Mouse (Mus musculus) hindbrain, embryonic 10.5 days (tissue): ENCODE results near the gene Ctnnb1. TPM values are rescaled to one million over a fixed set of nuclear protein-coding genes. Genes with fewer than 3 reads are reported as not detected.

Source experiments
- DNase-seq: peaks from one replicate; pipeline ENCODE4 v3.0.0-alpha.2; 2017; ENCODE audit warnings: low spot score
- H3K27ac ChIP-seq: fragments of 300-500 bp; sonication (generic); 2 replicates; pipeline ENCODE4 v1.5.1; 2016; ENCODE audit warnings: mild to moderate bottlenecking, moderate library complexity
- H3K27me3 ChIP-seq: fragments of 300-500 bp; sonication (generic); 2 replicates; pipeline ENCODE4 v1.6.1; 2016; ENCODE audit warnings: mild to moderate bottlenecking; ENCODE audit not compliant: poor library complexity, insufficient read depth, severe bottlenecking
- H3K36me3 ChIP-seq: fragments of 300-500 bp; sonication (generic); 2 replicates; pipeline ENCODE4 v1.6.1; 2016; ENCODE audit warnings: mild to moderate bottlenecking, moderate library complexity
- H3K4me1 ChIP-seq: fragments of 300-500 bp; sonication (generic); replicated peaks from 2 replicates; pipeline ENCODE4 v1.6.1; 2016; ENCODE audit warnings: mild to moderate bottlenecking
- H3K4me3 ChIP-seq: fragments of 300-500 bp; sonication (generic); 2 replicates; pipeline ENCODE4 v1.5.1; 2016; ENCODE audit warnings: mild to moderate bottlenecking, moderate library complexity
- H3K9me3 ChIP-seq: fragments of 300-500 bp; sonication (generic); 2 replicates; pipeline ENCODE4 v1.6.1; 2016; ENCODE audit warnings: mild to moderate bottlenecking, moderate library complexity
- WGBS: fragments of 180-500 bp; shearing (Covaris S2); methylation state at CpG from one replicate; pipeline ENCODE4 v1.1.7; 2016; 5-methylcytosine and 5-hydroxymethylcytosine counted together
- polyA plus RNA-seq: library from polyadenylated mRNA; unstranded; fragments of >200 nt; fragmentation: Nextera tagmentation; extraction: Ambion mirVana; gene quantifications from 2 replicates; pipeline ENCODE4 v1.2.1, GENCODE M21; 2016

The Ctnnb1 gene
- polyA plus RNA-seq, 1 experiment from 2014 or later, result 496 TPM

- Histone ChIP-seq H3K27me3 (no peaks in the 10 kb centered on the region), H3K4me1 (0 out of 2 replicates have a peak, but pooled peaks cover 6% of the 10 kb centered on the region), H3K36me3 (peaks cover 68% of the 10 kb centered on the region), H3K9me3 (no peaks in the 10 kb centered on the region), H3K4me3 (no peak overlapping the region), H3K27ac (no peak overlapping the region)
- DNase-seq, result no peak
- 97% methylated on average over 12 of the region's 12 CpGs for WGBS
Observed at GRCm38 (mm10) chr9:120950761-120951160, 21.7 kb downstream of the Ctnnb1 start.

- H3K4me1 ChIP-seq, result 0 out of 2 replicates have a peak, but pooled peaks cover 3% of the 10 kb centered on the region
- 90% methylated on average over 3 of the region's 3 CpGs for WGBS
- DNase-seq, result no peak
- no peaks in the 10 kb centered on the region for H3K9me3 ChIP-seq
- H3K27ac ChIP-seq, result no peak overlapping the region
- H3K36me3 ChIP-seq, result peaks cover 79% of the 10 kb centered on the region
- H3K27me3 ChIP-seq, result no peaks in the 10 kb centered on the region
- H3K4me3 ChIP-seq, result no peak overlapping the region
Observed at GRCm38 (mm10) chr9:120951947-120952346, 22.9 kb downstream of the Ctnnb1 start.

GRCm38 (mm10) chr9:120958051-120958450, 29.0 kb downstream of the Ctnnb1 start:
- peaks cover 5% of the 10 kb centered on the region for H3K4me1 ChIP-seq
- no peak for DNase-seq
- H3K4me3 ChIP-seq, result no peak overlapping the region
- no peaks in the 10 kb centered on the region for H3K9me3 ChIP-seq
- peaks cover 100% of the 10 kb centered on the region for H3K36me3 ChIP-seq
- 92% methylated on average over 5 of the region's 5 CpGs for WGBS
- no peak overlapping the region for H3K27ac ChIP-seq
- H3K27me3 ChIP-seq, result no peaks in the 10 kb centered on the region

GRCm38 (mm10) chr9:120958560-120958959, 29.5 kb downstream of the Ctnnb1 start:
- 91% methylated on average over 6 of the region's 6 CpGs for WGBS
- H3K9me3 ChIP-seq, result no peaks in the 10 kb centered on the region
- H3K4me3 ChIP-seq, result no peak overlapping the region
- H3K4me1 ChIP-seq, result peaks cover 6% of the 10 kb centered on the region
- no peaks in the 10 kb centered on the region for H3K27me3 ChIP-seq
- no peak for DNase-seq
- H3K27ac ChIP-seq, result no peak overlapping the region
- H3K36me3 ChIP-seq, result peaks cover 100% of the 10 kb centered on the region

GRCm38 (mm10) chr9:120959225-120959624, 30.2 kb downstream of the Ctnnb1 start:
- peaks cover 100% of the 10 kb centered on the region for H3K36me3 ChIP-seq
- DNase-seq, result no peak
- H3K27me3 ChIP-seq, result no peaks in the 10 kb centered on the region
- H3K4me3 ChIP-seq, result no peak overlapping the region
- H3K4me1 ChIP-seq, result peaks cover 6% of the 10 kb centered on the region
- H3K9me3 ChIP-seq, result no peaks in the 10 kb centered on the region
- H3K27ac ChIP-seq, result no peak overlapping the region
- 85% methylated on average over 4 of the region's 4 CpGs for WGBS

GRCm38 (mm10) chr9:120960611-120961010, 31.6 kb downstream of the Ctnnb1 start:
- Histone ChIP-seq H3K27me3 (no peaks in the 10 kb centered on the region), H3K27ac (no peak overlapping the region), H3K9me3 (no peaks in the 10 kb centered on the region), H3K4me1 (peaks cover 6% of the 10 kb centered on the region), H3K36me3 (peaks cover 100% of the 10 kb centered on the region), H3K4me3 (no peak overlapping the region)
- 82% methylated on average over 4 of the region's 4 CpGs for WGBS
- DNase-seq, result no peak

- WGBS, result 82% methylated on average over 3 of the region's 3 CpGs
- peaks cover 100% of the 10 kb centered on the region for H3K36me3 ChIP-seq
Observed at GRCm38 (mm10) chr9:120961466-120961865, 32.5 kb downstream of the Ctnnb1 start.

GRCm38 (mm10) chr9:120961969-120962700, 33.1 kb downstream of the Ctnnb1 start:
- H3K4me1 ChIP-seq, result peaks cover 6% of the 10 kb centered on the region
- no peak for DNase-seq
- no peak overlapping the region for H3K27ac ChIP-seq
- no peaks in the 10 kb centered on the region for H3K27me3 ChIP-seq
- no peaks in the 10 kb centered on the region for H3K9me3 ChIP-seq
- H3K4me3 ChIP-seq, result no peak overlapping the region
- 89% methylated on average over 3 of the region's 3 CpGs for WGBS
- peaks cover 100% of the 10 kb centered on the region for H3K36me3 ChIP-seq

More at GRCm38 (mm10) chr9:120961466-120961865, 32.5 kb downstream of the Ctnnb1 start:
- H3K27me3 ChIP-seq, result no peaks in the 10 kb centered on the region
- DNase-seq, result no peak
- H3K4me3 ChIP-seq, result no peak overlapping the region
- H3K27ac ChIP-seq, result no peak overlapping the region
- peaks cover 6% of the 10 kb centered on the region for H3K4me1 ChIP-seq
- no peaks in the 10 kb centered on the region for H3K9me3 ChIP-seq

- peaks cover 98% of the 10 kb centered on the region for H3K36me3 ChIP-seq
Observed at GRCm38 (mm10) chr9:120963104-120963503, 34.1 kb downstream of the Ctnnb1 start.

GRCm38 (mm10) chr9:120963720-120964119, 34.7 kb downstream of the Ctnnb1 start:
- WGBS, result 87% methylated on average over 3 of the region's 3 CpGs
- no peak for DNase-seq
- no peak overlapping the region for H3K27ac ChIP-seq
- no peaks in the 10 kb centered on the region for H3K9me3 ChIP-seq
- H3K36me3 ChIP-seq, result peaks cover 98% of the 10 kb centered on the region
- H3K4me3 ChIP-seq, result no peak overlapping the region
- peaks cover 6% of the 10 kb centered on the region for H3K4me1 ChIP-seq
- no peaks in the 10 kb centered on the region for H3K27me3 ChIP-seq

More at GRCm38 (mm10) chr9:120963104-120963503, 34.1 kb downstream of the Ctnnb1 start:
- Histone ChIP-seq H3K4me1 (peaks cover 6% of the 10 kb centered on the region), H3K4me3 (no peak overlapping the region), H3K27ac (peak overlapping the region; percentile 35; the same call in 1 of the 2 replicates), H3K9me3 (no peaks in the 10 kb centered on the region), H3K27me3 (no peaks in the 10 kb centered on the region)
- DNase-seq, result no peak
- 90% methylated on average over 4 of the region's 4 CpGs for WGBS

- Histone ChIP-seq H3K4me1 (peaks cover 6% of the 10 kb centered on the region), H3K4me3 (no peak overlapping the region), H3K9me3 (no peaks in the 10 kb centered on the region), H3K36me3 (peaks cover 98% of the 10 kb centered on the region), H3K27ac (no peak overlapping the region), H3K27me3 (no peaks in the 10 kb centered on the region)
- no peak for DNase-seq
- WGBS, result 90% methylated on average over 5 of the region's 5 CpGs
Observed at GRCm38 (mm10) chr9:120964224-120964623, 35.2 kb downstream of the Ctnnb1 start.

- Histone ChIP-seq H3K36me3 (peaks cover 98% of the 10 kb centered on the region), H3K9me3 (no peaks in the 10 kb centered on the region), H3K27ac (no peak overlapping the region), H3K4me1 (peaks cover 6% of the 10 kb centered on the region), H3K4me3 (no peak overlapping the region), H3K27me3 (no peaks in the 10 kb centered on the region)
- DNase-seq, result no peak
- 94% methylated on average over 10 of the region's 10 CpGs for WGBS
Observed at GRCm38 (mm10) chr9:120965007-120965406, 36.0 kb downstream of the Ctnnb1 start.

- Histone ChIP-seq H3K27ac (no peak overlapping the region), H3K27me3 (no peaks in the 10 kb centered on the region), H3K4me1 (0 out of 2 replicates have a peak, but pooled peaks cover 6% of the 10 kb centered on the region), H3K36me3 (peaks cover 29% of the 10 kb centered on the region), H3K9me3 (no peaks in the 10 kb centered on the region), H3K4me3 (no peak overlapping the region)
- no peak for DNase-seq
- WGBS, result 90% methylated on average over 6 of the region's 6 CpGs
Observed at GRCm38 (mm10) chr9:120973026-120973515, 44.1 kb downstream of the Ctnnb1 start.
